Mouse (Mus musculus) midbrain, embryonic 11.5 days (tissue): ENCODE data around the gene Eef1akmt3. TPM values are rescaled to one million over a fixed set of nuclear protein-coding genes. Genes with fewer than 3 reads are reported as not detected.
"Not testable (repeated sequence)": the region's sequence is repeated elsewhere in the genome, so short reads cannot be mapped to it uniquely, and the experiment has no call there.

Experiments
- ATAC-seq: fragments of 200-750 bp; cut with Nextera tagmentation; 2 replicates; pipeline ENCODE4 v1.8.0; 2017; ENCODE audit warnings: moderate TSS enrichment, moderate library complexity; ENCODE audit not compliant: low FRiP score
- DNase-seq: peaks from one replicate; pipeline ENCODE4 v3.0.0; 2015; ENCODE audit warnings: low spot score; ENCODE audit errors: missing footprints
- H3K27ac ChIP-seq: fragments of 300-500 bp; sonication (generic); 2 replicates; pipeline ENCODE4 v1.5.1; 2014; ENCODE audit warnings: low read depth, low read length
- H3K27me3 ChIP-seq: fragments of 300-500 bp; sonication (generic); 2 replicates; pipeline ENCODE4 v1.6.1; 2014; ENCODE audit warnings: mild to moderate bottlenecking, low read length, moderate library complexity, mixed read lengths; ENCODE audit not compliant: control insufficient read depth, insufficient read depth
- H3K36me3 ChIP-seq: fragments of 300-500 bp; sonication (generic); 2 replicates; pipeline ENCODE4 v1.6.1; 2014; ENCODE audit warnings: mild to moderate bottlenecking, low read length, moderate library complexity, mixed read lengths; ENCODE audit not compliant: control insufficient read depth, insufficient read depth
- H3K4me1 ChIP-seq: fragments of 300-500 bp; sonication (generic); 2 replicates; pipeline ENCODE4 v1.6.1; 2014; ENCODE audit warnings: low read length; ENCODE audit not compliant: control insufficient read depth, insufficient read depth
- H3K4me2 ChIP-seq: fragments of 300-500 bp; sonication (generic); 2 replicates; pipeline ENCODE4 v1.6.1; 2014; ENCODE audit warnings: mild to moderate bottlenecking, moderate library complexity
- H3K4me3 ChIP-seq: fragments of 300-500 bp; sonication (generic); 2 replicates; pipeline ENCODE4 v1.5.1; 2014; ENCODE audit warnings: low read depth, low read length
- H3K9ac ChIP-seq: fragments of 300-500 bp; sonication (generic); 2 replicates; pipeline ENCODE4 v1.6.1; 2014; ENCODE audit warnings: low read length
- H3K9me3 ChIP-seq: fragments of 300-500 bp; sonication (generic); 2 replicates; pipeline ENCODE4 v1.6.1; 2016; ENCODE audit warnings: low read length; ENCODE audit not compliant: control insufficient read depth
- WGBS: fragments of 180-500 bp; shearing (Covaris S2); extraction: QIAGEN DNeasy Blood & Tissue Kit; methylation state at CpG from one replicate; pipeline ENCODE4 v1.1.7; 2014; 5-methylcytosine and 5-hydroxymethylcytosine counted together
- polyA plus RNA-seq: library from polyadenylated mRNA; unstranded; fragments of >200 nt; fragmentation: Nextera tagmentation; extraction: Ambion mirVana; gene quantifications from 2 replicates; pipeline ENCODE4 v1.2.1, GENCODE M21; 2014

The Eef1akmt3 gene
- polyA plus RNA-seq, 1 experiment from 2014 or later = 0.11 TPM

DNA sequence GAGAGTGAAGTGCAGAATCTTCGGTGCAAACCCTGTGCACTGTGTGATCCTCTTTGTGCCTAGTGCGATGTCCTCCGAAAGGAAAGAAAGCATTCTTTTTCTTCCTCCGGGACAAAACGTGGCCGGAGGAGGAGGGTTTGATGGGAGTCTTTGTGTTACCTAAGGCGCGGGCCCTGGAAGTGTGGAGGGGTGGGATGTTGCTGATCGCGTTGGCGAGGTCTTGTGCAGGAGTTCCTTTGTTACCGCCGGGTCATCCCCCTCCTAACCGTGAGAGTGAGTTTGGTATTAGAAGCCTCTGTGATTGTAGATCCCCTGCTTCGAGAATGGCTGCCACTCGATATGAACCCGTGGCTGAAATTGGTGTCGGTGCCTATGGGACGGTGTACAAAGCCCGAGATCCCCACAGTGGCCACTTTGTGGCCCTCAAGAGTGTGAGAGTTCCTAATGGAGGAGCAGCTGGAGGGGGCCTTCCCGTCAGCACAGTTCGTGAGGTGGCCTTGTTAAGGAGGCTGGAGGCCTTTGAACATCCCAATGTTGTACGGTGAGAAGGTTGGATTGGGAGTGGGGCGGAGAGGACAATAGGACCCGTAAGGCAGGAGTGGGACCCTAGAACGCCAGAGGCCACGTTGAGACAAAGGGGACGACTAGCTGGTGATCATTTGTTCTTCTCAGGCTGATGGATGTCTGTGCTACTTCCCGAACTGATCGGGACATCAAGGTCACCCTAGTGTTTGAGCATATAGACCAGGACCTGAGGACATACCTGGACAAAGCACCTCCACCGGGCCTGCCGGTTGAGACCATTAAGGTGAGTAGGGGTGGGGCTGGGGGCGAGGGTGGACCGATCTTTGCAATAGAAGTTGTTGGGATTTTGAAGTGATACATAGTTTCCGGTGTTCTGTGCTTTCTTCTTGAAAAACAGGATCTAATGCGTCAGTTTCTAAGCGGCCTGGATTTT is 22.9 kb upstream of the Eef1akmt3 start:
- H3K4me3 ChIP-seq = peak overlapping the region; percentile 65
- H3K27me3 ChIP-seq = no peaks in the 10 kb centered on the region; the same call in 1 of the 2 replicates
- H3K9me3 ChIP-seq = no peaks in the 10 kb centered on the region
- peaks cover 28% of the 10 kb centered on the region for H3K4me1 ChIP-seq
- 18% methylated on average over 37 of the region's 37 CpGs for WGBS
- H3K36me3 ChIP-seq = peaks cover 32% of the 10 kb centered on the region
- peak overlapping the region; percentile 82 for H3K27ac ChIP-seq
- peak overlapping the region; percentile 77 for H3K4me2 ChIP-seq
- H3K9ac ChIP-seq = peak overlapping the region; percentile 100
- ATAC-seq (no peak), DNase-seq (peak; percentile 95)

DNA sequence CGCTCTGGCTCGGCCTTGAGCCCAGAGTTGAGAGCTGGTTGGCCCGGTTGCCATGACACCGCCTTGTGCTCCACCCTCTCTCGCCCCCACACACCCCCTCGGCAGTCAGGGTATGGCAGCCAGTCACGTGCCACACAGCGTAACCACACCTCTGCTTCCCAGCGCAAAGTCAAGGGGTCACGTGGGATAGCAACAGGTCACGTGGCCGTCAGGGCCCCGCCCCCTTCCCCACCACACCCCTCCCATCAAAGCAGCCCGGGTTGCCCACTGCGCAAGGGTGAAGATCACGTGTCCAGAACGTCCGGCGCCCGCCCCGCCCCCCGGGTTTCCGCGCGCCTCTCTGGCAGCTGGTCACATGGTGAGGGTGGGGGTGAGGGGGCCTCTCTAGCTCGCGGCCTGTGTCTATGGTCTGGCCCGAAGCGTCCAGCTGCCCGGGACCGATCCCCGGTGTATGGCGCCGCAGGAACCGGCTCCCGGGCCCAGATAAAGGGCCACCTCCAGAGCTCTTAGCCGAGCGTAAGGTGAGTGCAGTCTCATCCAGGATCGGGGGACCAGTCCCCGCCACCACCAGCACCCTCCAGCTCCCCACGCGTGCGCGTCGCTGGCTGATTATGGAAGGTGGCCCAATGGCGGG is 22.0 kb upstream of the Eef1akmt3 start, which contains the start of gene Cdk4:
Gene Cdk4, plus strand, starts transcription at position 296 of the 634 bp plus-strand sequence.
- peak within 1 kb of the TSS; percentile 65 for H3K4me3 ChIP-seq
- peak within 1 kb of the TSS; percentile 100 for H3K9ac ChIP-seq
- H3K4me2 ChIP-seq = peak within 1 kb of the TSS; percentile 77
- WGBS = under 1% methylated on average over 46 of the region's 46 CpGs
- H3K36me3 ChIP-seq = peaks cover 32% of the 10 kb centered on the region
- no peaks in the 10 kb centered on the region for H3K9me3 ChIP-seq
- no peaks in the 10 kb centered on the region; the same call in 1 of the 2 replicates for H3K27me3 ChIP-seq
- ATAC-seq (peak; percentile 93), DNase-seq (peak; percentile 100)
- peak within 1 kb of the TSS; percentile 82 for H3K27ac ChIP-seq
- peaks cover 27% of the 10 kb centered on the region for H3K4me1 ChIP-seq

DNA sequence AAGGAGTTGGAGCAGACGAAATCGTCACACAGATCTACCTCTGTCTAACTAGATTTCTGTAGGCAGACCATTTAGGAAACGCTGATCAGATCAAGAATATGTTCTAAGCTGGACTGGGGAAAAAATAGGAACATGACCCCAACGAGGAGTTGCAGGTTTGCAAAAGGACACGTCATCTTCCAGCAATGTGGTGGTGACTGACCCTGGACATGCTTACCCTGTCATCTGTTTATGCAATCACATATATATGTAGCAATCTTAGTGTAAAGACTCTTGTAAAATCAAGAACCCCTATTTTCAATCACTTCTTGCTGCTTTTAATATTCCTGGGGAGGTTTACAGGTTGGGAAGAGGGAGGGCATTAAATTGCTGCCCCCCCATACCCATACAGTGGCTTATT is 21.2 kb upstream of the Eef1akmt3 start:
- Histone ChIP-seq H3K4me3 (no peak overlapping the region), H3K27me3 (no peaks in the 10 kb centered on the region; the same call in 1 of the 2 replicates), H3K4me1 (peaks cover 32% of the 10 kb centered on the region), H3K27ac (no peak overlapping the region; the same call in 1 of the 2 replicates), H3K9ac (no peak overlapping the region), H3K9me3 (no peaks in the 10 kb centered on the region), H3K4me2 (no peak overlapping the region), H3K36me3 (peaks cover 30% of the 10 kb centered on the region)
- DNase-seq = no peak
- WGBS = 81% methylated on average over 5 of the region's 5 CpGs
- ATAC-seq = no peak

DNA sequence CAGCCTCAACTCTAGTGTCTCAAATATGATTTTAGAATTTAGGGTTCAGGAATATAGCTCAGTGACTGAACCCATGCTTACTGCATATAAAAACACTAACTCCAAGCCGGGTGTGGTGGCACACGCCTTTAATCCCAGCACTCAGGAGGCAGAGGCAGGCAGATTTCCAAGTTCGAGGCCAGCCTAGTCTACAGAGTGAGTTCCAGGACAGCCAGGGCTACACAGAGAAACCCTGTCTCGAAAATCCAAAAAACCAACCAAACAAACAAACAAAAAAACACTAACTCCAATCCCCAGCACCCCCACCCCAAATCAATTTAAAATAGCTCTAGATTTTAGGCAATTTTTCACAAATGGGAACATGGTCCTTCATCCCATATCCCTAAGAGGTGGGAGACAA is 20.8 kb upstream of the Eef1akmt3 start:
- not testable (repeated sequence) for H3K4me2 ChIP-seq, H3K9ac ChIP-seq, DNase-seq, H3K4me3 ChIP-seq, H3K27ac ChIP-seq, H3K27me3 ChIP-seq, ATAC-seq, H3K9me3 ChIP-seq
- Histone ChIP-seq H3K36me3 (peaks cover 29% of the 10 kb centered on the region), H3K4me1 (peaks cover 32% of the 10 kb centered on the region)
- WGBS = 82% methylated on average over 4 of the region's 4 CpGs

DNA sequence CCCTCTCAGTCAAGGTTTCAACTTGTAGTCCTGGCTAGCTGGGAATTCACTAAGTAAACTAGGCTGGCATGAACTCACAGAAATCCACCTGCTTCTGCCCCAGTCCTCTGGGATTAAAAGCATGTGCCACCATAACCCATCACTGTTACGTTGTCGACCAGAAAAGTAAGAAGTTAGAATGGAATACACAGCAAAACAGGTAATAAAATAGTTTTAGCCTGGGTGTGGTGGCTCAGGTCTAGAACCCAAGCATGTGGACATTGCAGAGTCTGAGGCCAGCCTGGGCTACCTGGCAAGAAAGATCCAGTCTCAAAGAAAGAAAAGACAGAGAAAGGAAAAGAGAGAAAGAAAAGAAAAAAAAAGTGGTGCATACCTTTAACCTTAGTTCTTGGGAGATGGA is 20.2 kb upstream of the Eef1akmt3 start:
- DNase-seq (no peak), ATAC-seq (no peak)
- peaks cover 32% of the 10 kb centered on the region for H3K4me1 ChIP-seq
- 74% methylated on average over 2 of the region's 2 CpGs for WGBS
- peaks cover 25% of the 10 kb centered on the region for H3K36me3 ChIP-seq
- no peaks in the 10 kb centered on the region; the same call in 1 of the 2 replicates for H3K27me3 ChIP-seq
- H3K9me3 ChIP-seq = no peaks in the 10 kb centered on the region
- H3K27ac ChIP-seq = no peak overlapping the region
- no peak overlapping the region for H3K9ac ChIP-seq
- H3K4me2 ChIP-seq = 0 out of 2 replicates have a peak overlapping the region, but pooled peaks have one; percentile 4
- H3K4me3 ChIP-seq = no peak overlapping the region

DNA sequence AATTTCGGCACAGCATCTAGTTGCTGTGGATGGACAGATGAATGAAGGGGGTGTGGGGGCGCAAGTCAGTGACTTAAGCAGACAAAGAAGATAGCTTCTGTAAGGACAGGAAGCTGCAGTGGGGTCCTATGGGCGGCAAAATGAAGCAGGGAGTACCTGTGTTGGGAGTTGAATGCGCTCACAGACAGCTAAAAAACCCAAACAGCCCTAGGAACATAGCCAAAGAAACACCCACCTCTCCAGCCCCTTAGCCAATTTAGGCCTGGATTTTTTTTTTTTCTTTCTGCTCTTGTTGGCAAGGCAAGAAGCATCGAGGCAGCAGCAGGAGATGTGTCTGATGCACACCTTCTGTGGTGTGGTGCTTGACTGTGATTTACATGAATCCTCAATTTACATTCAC is 19.8 kb upstream of the Eef1akmt3 start:
- ATAC-seq = no peak
- H3K36me3 ChIP-seq = peaks cover 24% of the 10 kb centered on the region
- H3K9ac ChIP-seq = no peak overlapping the region
- H3K4me2 ChIP-seq = peak overlapping the region; percentile 93
- no peak for DNase-seq
- 0 out of 2 replicates have a peak overlapping the region, but pooled peaks have one; percentile 78 for H3K4me3 ChIP-seq
- H3K9me3 ChIP-seq = no peaks in the 10 kb centered on the region
- H3K27ac ChIP-seq = no peak overlapping the region
- WGBS = 26% methylated on average over 5 of the region's 5 CpGs
- no peaks in the 10 kb centered on the region; the same call in 1 of the 2 replicates for H3K27me3 ChIP-seq
- H3K4me1 ChIP-seq = peaks cover 32% of the 10 kb centered on the region

DNA sequence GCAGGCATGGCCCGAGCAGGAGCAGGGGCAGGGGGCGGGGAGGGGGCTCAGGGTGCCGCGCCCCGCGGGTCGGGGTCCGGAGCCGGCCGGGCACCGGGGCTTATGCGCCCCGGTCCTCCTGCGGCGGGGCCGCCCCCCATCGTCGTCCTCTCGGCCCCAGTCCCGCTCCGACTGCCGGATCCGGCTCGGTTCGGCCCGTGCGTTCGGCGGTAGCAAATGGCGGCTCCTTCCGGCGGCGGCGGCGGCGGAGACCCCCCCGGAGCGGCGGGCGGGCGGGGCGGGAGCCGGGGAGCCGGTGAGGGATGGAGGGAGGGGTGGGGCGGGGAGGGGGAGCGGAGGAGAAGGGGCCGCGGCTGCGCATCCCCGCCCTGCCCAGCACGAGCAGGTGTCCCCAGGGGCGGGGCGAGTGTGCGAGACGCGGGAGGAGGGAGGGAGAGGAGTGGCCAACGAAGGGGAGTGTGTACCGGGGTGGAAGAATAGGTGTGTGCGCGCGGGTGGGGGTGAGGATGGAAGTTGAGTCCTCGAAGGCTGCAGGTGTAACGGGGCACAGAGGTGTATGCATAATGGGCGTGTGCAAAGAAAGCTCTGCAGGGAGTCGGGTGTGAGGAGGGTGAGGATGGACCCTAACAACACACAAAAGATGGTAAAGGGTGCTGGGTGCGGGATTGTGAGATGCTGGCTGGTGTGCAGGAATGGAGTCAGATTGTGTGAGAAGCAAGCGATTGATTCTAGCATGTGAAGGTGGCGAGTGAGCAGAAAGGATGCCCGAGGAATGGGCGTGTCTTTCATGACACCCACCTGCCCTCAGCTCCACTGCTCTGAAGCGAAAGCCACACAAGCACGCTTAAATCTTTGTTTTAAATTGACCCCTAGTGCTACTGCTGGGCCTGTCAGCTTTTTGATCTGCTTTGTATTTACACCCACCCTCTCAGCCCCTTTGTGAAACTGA is 18.9 kb upstream of the Eef1akmt3 start, which contains the start of gene March9:
Gene March9, minus strand, starts transcription at position 217 of the 949 bp plus-strand sequence.
- ATAC-seq (peak; percentile 28), DNase-seq (peak; percentile 94)
- H3K4me3 ChIP-seq = peak within 1 kb of the TSS; percentile 78
- H3K4me1 ChIP-seq = peaks cover 32% of the 10 kb centered on the region
- peak within 1 kb of the TSS; percentile 93 for H3K4me2 ChIP-seq
- under 1% methylated on average over 42 of the region's 72 CpGs for WGBS
- no peaks in the 10 kb centered on the region for H3K9me3 ChIP-seq
- H3K36me3 ChIP-seq = peaks cover 18% of the 10 kb centered on the region
- H3K27me3 ChIP-seq = no peaks in the 10 kb centered on the region; the same call in 1 of the 2 replicates
- peak within 1 kb of the TSS; percentile 79 for H3K27ac ChIP-seq
- H3K9ac ChIP-seq = peak within 1 kb of the TSS; percentile 90
